Mouse (Mus musculus) CH12.LX (cell line): Measurements from ENCODE around the gene Them7. TPM values are rescaled to one million over a fixed set of nuclear protein-coding genes. Genes with fewer than 3 reads are reported as not detected.

Experiments
- DNase-seq: peaks from one replicate; pipeline ENCODE4 v3.0.0-alpha.2; 2013; ENCODE audit errors: extremely low read depth
- H3K27ac ChIP-seq: 2 replicates; pipeline ENCODE4 v1.5.1; 2012; ENCODE audit warnings: low read depth, mild to moderate bottlenecking, control low read depth, moderate library complexity; ENCODE audit not compliant: insufficient read depth
- H3K27me3 ChIP-seq: replicated peaks from 2 replicates; pipeline ENCODE3; 2012; ENCODE audit warnings: inconsistent platforms
- H3K36me3 ChIP-seq, 2 experiments: replicated peaks in 1 of 2; 2 replicates each; pipeline versions ENCODE3 to v1.6.1; 2012; ENCODE audit warnings: inconsistent platforms in 1 of 2, low read length in 1 of 2, mild to moderate bottlenecking in 1 of 2, mixed read lengths in 1 of 2, moderate library complexity in 1 of 2; ENCODE audit not compliant: control insufficient read depth in 1 of 2, insufficient read depth in 1 of 2
- H3K4me1 ChIP-seq, 2 experiments: 2 replicates each; pipeline ENCODE4 v1.6.1; 2012; ENCODE audit warnings: inconsistent platforms in 1 of 2, moderate library complexity in 1 of 2; ENCODE audit not compliant: insufficient read depth in 2 of 2, control insufficient read depth in 1 of 2
- H3K4me2 ChIP-seq: 2 replicates; pipeline ENCODE4 v1.6.1; 2012; ENCODE audit warnings: low read depth, mild to moderate bottlenecking, control low read depth; ENCODE audit not compliant: poor library complexity, insufficient read depth, severe bottlenecking
- H3K4me3 ChIP-seq, 3 experiments: fragments of 150-350 bp in 1 of 3; sonication (generic) in 1 of 3; replicated peaks in 1 of 3; 2 replicates each; pipeline versions ENCODE3 to v1.5.1; 2011 to 2012; ENCODE audit warnings: low read depth in 2 of 3, low read length in 2 of 3, mild to moderate bottlenecking in 2 of 3, moderate library complexity in 2 of 3, control low read depth in 1 of 3, improper control_type of control experiment in 1 of 3, inconsistent platforms in 1 of 3, mixed read lengths in 1 of 3; ENCODE audit not compliant: poor library complexity in 1 of 3
- H3K79me2 ChIP-seq: replicated peaks from 2 replicates; pipeline ENCODE4 v1.6.1; 2012; ENCODE audit warnings: mild to moderate bottlenecking, moderate library complexity; ENCODE audit not compliant: control insufficient read depth, poor library complexity, insufficient read depth, severe bottlenecking; ENCODE audit errors: extremely low read depth
- H3K9ac ChIP-seq: 2 replicates; pipeline ENCODE4 v1.6.1; 2012; ENCODE audit warnings: low read depth, mild to moderate bottlenecking, control low read depth, moderate library complexity; ENCODE audit not compliant: insufficient read depth
- H3K9me3 ChIP-seq: replicated peaks from 2 replicates; pipeline ENCODE3; 2012; ENCODE audit warnings: low read length, inconsistent platforms, mixed read lengths
- BHLHE40 ChIP-seq: IDR thresholded peaks from 2 replicates; pipeline ENCODE4 v1.6.1; 2011; ENCODE audit warnings: mild to moderate bottlenecking, low read depth, low read length, improper control_type of control experiment
- CTCF ChIP-seq, 2 experiments: IDR thresholded peaks in 1 of 2; conservative IDR thresholded peaks in 1 of 2; 2 replicates each; pipeline ENCODE4 v1.5.1; 2011 to 2012; ENCODE audit warnings: low read depth in 2 of 2, low read length in 2 of 2, improper control_type of control experiment in 1 of 2, inconsistent platforms in 1 of 2, mild to moderate bottlenecking in 1 of 2, moderate library complexity in 1 of 2
- E2F4 ChIP-seq: IDR thresholded peaks from 2 replicates; pipeline ENCODE4 v1.6.1; 2011; ENCODE audit warnings: low read depth, low read length, improper control_type of control experiment; ENCODE audit not compliant: insufficient replicate concordance
- EP300 ChIP-seq: IDR thresholded peaks from 2 replicates; pipeline ENCODE4 v1.6.1; 2011; ENCODE audit warnings: low read length, improper control_type of control experiment
- HCFC1 ChIP-seq: IDR thresholded peaks from 2 replicates; pipeline ENCODE4 v1.6.1; 2012; ENCODE audit warnings: low read depth, mild to moderate bottlenecking, inconsistent platforms, low read length, improper control_type of control experiment
- MXI1 ChIP-seq: IDR thresholded peaks from 2 replicates; pipeline ENCODE4 v1.6.1; 2011; ENCODE audit warnings: mild to moderate bottlenecking, low read depth, low read length, improper control_type of control experiment
- RAD21 ChIP-seq: IDR thresholded peaks from 2 replicates; pipeline ENCODE4 v1.6.1; 2011; ENCODE audit warnings: low read depth, mild to moderate bottlenecking, low read length, improper control_type of control experiment, moderate library complexity
- SMC3 ChIP-seq: IDR thresholded peaks from 2 replicates; pipeline ENCODE4 v1.6.1; 2011; ENCODE audit warnings: low read depth, low read length, improper control_type of control experiment
- dilution Hi-C: fragments of 300-500 bp; cut with MboI; formaldehyde crosslinking; loops from 2 replicates; pipeline ENCODE4 v1.14.3; 2020; ENCODE audit warnings: low sequenced_read_pairs; ENCODE audit not compliant: extremely low pct_unique_long_range_greater_than_20kb, extremely low pct_ligation_motif_present
- in situ Hi-C: fragments of 300-500 bp; cut with MboI; formaldehyde crosslinking; loops from 3 replicates; pipeline ENCODE4 v1.14.3; 2019; ENCODE audit warnings: low sequenced_read_pairs, low pct_ligation_motif_present, low pct_unique_long_range_greater_than_20kb, mixed read lengths
- polyA plus RNA-seq: library from polyadenylated mRNA; unstranded; fragments of >175 nt; gene quantifications from 2 replicates; pipeline ENCODE4 v1.2.1, GENCODE M21; 2012; ENCODE audit warnings: low read depth; ENCODE audit not compliant: insufficient read length
- total RNA-seq, 2 experiments: library from RNA; depleted of rRNA; stranded (reverse); fragments of 300-350 nt in 1 of 2; fragments of >200 nt in 1 of 2; gene quantifications; 2 replicates each; pipeline ENCODE4 v1.2.3; 2012 to 2014

The Them7 gene
- total and polyA plus RNA-seq, 3 experiments = not detected

DNA sequence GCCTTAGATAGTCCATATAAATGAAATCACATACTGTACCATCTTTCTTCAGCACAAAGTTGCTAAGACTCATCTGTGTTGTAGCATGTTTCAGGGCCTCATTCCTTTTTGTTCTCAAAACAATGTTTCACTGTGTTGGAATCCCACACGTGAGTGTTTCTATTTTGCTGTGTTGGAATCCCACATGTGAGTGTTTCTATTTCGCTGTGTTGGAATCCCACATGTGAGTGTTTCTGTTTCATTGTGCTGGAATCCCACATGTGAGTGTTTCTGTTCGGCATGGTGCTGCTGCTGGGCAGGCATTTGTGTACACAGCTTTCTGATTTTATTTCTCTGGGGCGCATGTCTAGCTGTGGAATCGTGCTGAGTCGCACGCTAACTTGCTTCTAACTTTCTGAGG, 28.7 kb downstream of the Them7 start:
- dilution Hi-C loops (no loop called here), in situ Hi-C loops (no loop called here)

DNA sequence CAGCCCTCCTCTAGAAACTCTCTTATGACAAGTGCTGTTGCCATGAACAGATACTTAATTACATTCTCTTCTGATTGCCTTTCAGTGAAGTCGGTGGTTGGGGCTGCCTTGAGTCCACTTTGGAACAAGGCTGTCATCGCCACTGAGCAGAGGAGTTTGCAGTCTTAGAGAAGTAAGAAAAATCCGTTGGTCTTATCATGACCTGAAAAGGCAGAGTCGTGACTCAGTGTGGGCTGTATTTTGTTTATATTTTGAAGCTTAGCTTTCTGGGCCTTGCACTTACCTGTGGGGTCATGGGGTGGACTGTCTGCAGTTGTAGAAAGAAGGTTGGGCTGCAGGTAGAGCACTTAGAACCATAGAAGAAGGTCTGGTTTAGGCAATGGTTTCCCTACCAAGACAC, 31.3 kb downstream of the Them7 start:
- H3K79me2 ChIP-seq = no peaks in the 10 kb centered on the region
- no peak overlapping the region for H3K27ac ChIP-seq
- no peaks in the 10 kb centered on the region for H3K4me1 ChIP-seq
- H3K9me3 ChIP-seq = no peaks in the 10 kb centered on the region
- no peak for DNase-seq
- no peaks in the 10 kb centered on the region for H3K36me3 ChIP-seq
- H3K27me3 ChIP-seq = peaks cover 4% of the 10 kb centered on the region
- dilution Hi-C loops = no loop called here
- in situ Hi-C loops = no loop called here
- no peak for TF ChIP-seq EP300
- TF ChIP-seq HCFC1 = no peak
- no peak overlapping the region for H3K4me3 ChIP-seq
- H3K4me2 ChIP-seq = no peak overlapping the region
- no peak overlapping the region for H3K9ac ChIP-seq

More for the DNA sequence above, 28.7 kb downstream of the Them7 start:
- Histone ChIP-seq H3K79me2 (no peaks in the 10 kb centered on the region), H3K27me3 (peaks cover 4% of the 10 kb centered on the region)
- TF ChIP-seq BHLHE40 (peak; percentile 50), E2F4 (no peak)
- TF ChIP-seq, all 38 proteins: peak for 1
- no peak overlapping the region for H3K4me3 ChIP-seq
- H3K4me2 ChIP-seq = no peak overlapping the region
- H3K36me3 ChIP-seq = no peaks in the 10 kb centered on the region
- H3K9me3 ChIP-seq = no peaks in the 10 kb centered on the region
- 0 out of 4 replicates have a peak, but pooled peaks cover 0 to 2% of the 10 kb centered on the region in 2 experiments for H3K4me1 ChIP-seq
- no peak overlapping the region for H3K27ac ChIP-seq
- H3K9ac ChIP-seq = no peak overlapping the region
- DNase-seq = no peak

DNA sequence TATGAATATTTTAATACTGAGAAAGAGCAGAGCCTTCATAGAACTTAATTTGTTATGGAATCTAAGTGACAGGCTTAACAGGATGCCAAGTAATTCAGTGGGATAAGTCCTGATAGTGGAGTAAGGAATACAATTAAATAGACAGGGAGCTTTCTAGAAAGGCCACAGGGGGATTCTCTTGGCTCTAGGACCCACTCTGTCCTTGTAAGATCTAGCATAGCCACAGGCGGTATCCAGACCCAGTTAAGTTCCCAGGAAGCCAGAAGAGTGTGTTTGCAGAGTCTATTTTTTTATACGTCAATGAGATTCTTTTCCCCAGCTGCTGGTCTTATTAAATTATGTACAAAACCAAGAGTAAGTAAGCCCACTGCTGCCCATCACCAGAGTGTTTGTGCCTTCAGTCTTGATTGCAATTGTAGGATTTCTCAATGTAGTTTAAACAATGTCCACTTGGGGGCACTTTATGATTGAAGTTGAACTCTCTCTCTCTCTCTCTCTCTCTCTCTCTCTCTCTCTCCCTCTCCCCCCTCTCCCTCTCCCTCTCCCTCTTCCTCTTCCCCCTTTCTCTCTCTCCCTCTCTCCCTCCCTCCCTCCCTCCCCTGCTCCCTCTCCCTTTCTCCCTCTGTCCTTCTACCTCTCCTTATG, 32.4 kb downstream of the Them7 start:
- TF ChIP-seq SMC3 = peak; percentile 38
- peak; percentile 58 for TF ChIP-seq RAD21
- peak; percentile 15 to 69; a peak in 2 of 4 replicates for TF ChIP-seq CTCF (conservative IDR thresholded peaks at IDR 0.05 in 1 of 2, IDR thresholded peaks at IDR 0.05 in 1 of 2; ENCODE audit: low read depth in 2 of 2, low read length in 2 of 2)
- no peak for TF ChIP-seq MXI1
- TF ChIP-seq, all 38 proteins: peak for 3
- no peaks in the 10 kb centered on the region for H3K79me2 ChIP-seq
- peaks cover 4% of the 10 kb centered on the region for H3K27me3 ChIP-seq
- no peak overlapping the region for H3K27ac ChIP-seq
- no peak overlapping the region for H3K4me2 ChIP-seq
- H3K9me3 ChIP-seq = no peaks in the 10 kb centered on the region
- no peaks in the 10 kb centered on the region for H3K4me1 ChIP-seq
- in situ Hi-C loops (no loop called here), dilution Hi-C loops (no loop called here)
- peak; percentile 26 for DNase-seq
- no peaks in the 10 kb centered on the region for H3K36me3 ChIP-seq
- no peak overlapping the region for H3K9ac ChIP-seq
- H3K4me3 ChIP-seq = no peak overlapping the region
